Mouse (Mus musculus) MEL (cell line): ENCODE data around the gene Cyp2d22.

Experiments
- GABPA ChIP-seq: IDR thresholded peaks from 2 replicates; pipeline ENCODE4 v1.6.1; 2012; ENCODE audit warnings: low read depth, mild to moderate bottlenecking, inconsistent platforms, low read length, improper control_type of control experiment, moderate library complexity
- RCOR1 ChIP-seq: IDR thresholded peaks from 2 replicates; pipeline ENCODE4 v1.6.1; 2012; ENCODE audit warnings: low read depth, mild to moderate bottlenecking, inconsistent platforms, low read length, improper control_type of control experiment
- TCF12 ChIP-seq: IDR thresholded peaks from 2 replicates; pipeline ENCODE4 v1.6.1; 2014; ENCODE audit warnings: low read depth, mild to moderate bottlenecking, inconsistent platforms, low read length, improper control_type of control experiment, moderate library complexity

- no peak for TF ChIP-seq GABPA
- no peak for TF ChIP-seq RCOR1
- no peak for TF ChIP-seq TCF12
Measured at GRCm38 (mm10) chr15:82362234-82362633, 17.8 kb downstream of the Cyp2d22 start.
